Mouse (Mus musculus) intestine, postnatal 0 days (tissue): Measurements from ENCODE around the gene Cldn14. TPM values are rescaled to one million over a fixed set of nuclear protein-coding genes. Genes with fewer than 3 reads are reported as not detected.

ENCODE experiments used
- ATAC-seq: fragments of 200-750 bp; cut with Nextera tagmentation; 2 replicates; pipeline ENCODE4 v1.8.0; 2017; ENCODE audit warnings: mild to moderate bottlenecking, moderate TSS enrichment, moderate library complexity
- H3K27ac ChIP-seq: fragments of 300-500 bp; sonication (generic); 2 replicates; pipeline ENCODE4 v1.5.1; 2014; ENCODE audit warnings: mild to moderate bottlenecking, low read depth, low read length, moderate library complexity
- H3K27me3 ChIP-seq: fragments of 300-500 bp; sonication (generic); replicated peaks from 2 replicates; pipeline ENCODE4 v1.6.1; 2014; ENCODE audit warnings: low read length, mixed read lengths; ENCODE audit not compliant: control insufficient read depth, insufficient read depth
- H3K36me3 ChIP-seq: fragments of 300-500 bp; sonication (generic); 2 replicates; pipeline ENCODE4 v1.6.1; 2014; ENCODE audit warnings: mild to moderate bottlenecking, moderate library complexity; ENCODE audit not compliant: control insufficient read depth, insufficient read depth
- H3K4me1 ChIP-seq: fragments of 300-500 bp; sonication (generic); replicated peaks from 2 replicates; pipeline ENCODE4 v1.6.1; 2014; ENCODE audit warnings: antibody characterized with exemption, low read length, mixed read lengths; ENCODE audit not compliant: control insufficient read depth, insufficient read depth
- H3K4me2 ChIP-seq: fragments of 300-500 bp; sonication (generic); replicated peaks from 2 replicates; pipeline ENCODE4 v1.6.1; 2014; ENCODE audit warnings: low read depth, mild to moderate bottlenecking, moderate library complexity
- H3K4me3 ChIP-seq: fragments of 300-500 bp; sonication (generic); 2 replicates; pipeline ENCODE4 v1.5.1; 2014; ENCODE audit warnings: low read depth, low read length
- H3K9ac ChIP-seq: fragments of 300-500 bp; sonication (generic); 2 replicates; pipeline ENCODE4 v1.6.1; 2014; ENCODE audit warnings: mild to moderate bottlenecking, low read depth, low read length
- H3K9me3 ChIP-seq: fragments of 300-500 bp; sonication (generic); 2 replicates; pipeline ENCODE4 v1.6.1; 2016; ENCODE audit warnings: mixed run types; ENCODE audit not compliant: control insufficient read depth
- CTCF ChIP-seq: sonication (generic); IDR thresholded peaks from 2 replicates; pipeline ENCODE4 v1.5.1; 2016; ENCODE audit warnings: low read depth, mild to moderate bottlenecking, control low read depth, antibody characterized with exemption, moderate library complexity
- WGBS: fragments of 180-500 bp; shearing (Covaris S2); extraction: QIAGEN DNeasy Blood & Tissue Kit; methylation state at CpG from one replicate; pipeline ENCODE4 v1.1.7; 2014; 5-methylcytosine and 5-hydroxymethylcytosine counted together
- polyA plus RNA-seq: library from polyadenylated mRNA; unstranded; fragments of >200 nt; fragmentation: Nextera tagmentation; extraction: Ambion mirVana; gene quantifications from 2 replicates; pipeline ENCODE4 v1.2.1, GENCODE M21; 2015

The Cldn14 gene
- polyA plus RNA-seq, 1 experiment from 2014 or later, result 2.3 TPM

GRCm38 (mm10) chr16:93967893-93968292 lies 40.7 kb downstream of the Cldn14 start:
- Histone ChIP-seq H3K9ac (no peak overlapping the region), H3K36me3 (no peaks in the 10 kb centered on the region), H3K27me3 (no peaks in the 10 kb centered on the region), H3K4me2 (no peak overlapping the region), H3K9me3 (no peaks in the 10 kb centered on the region), H3K4me1 (no peaks in the 10 kb centered on the region), H3K4me3 (no peak overlapping the region), H3K27ac (no peak overlapping the region)
- 92% methylated on average over 8 of the region's 8 CpGs for WGBS
- TF ChIP-seq CTCF, result no peak
- ATAC-seq, result no peak

GRCm38 (mm10) chr16:93962283-93962682 lies 46.4 kb downstream of the Cldn14 start:
- Histone ChIP-seq H3K4me3 (no peak overlapping the region), H3K27me3 (no peaks in the 10 kb centered on the region), H3K36me3 (no peaks in the 10 kb centered on the region), H3K9ac (no peak overlapping the region), H3K9me3 (no peaks in the 10 kb centered on the region), H3K4me1 (no peaks in the 10 kb centered on the region), H3K27ac (no peak overlapping the region), H3K4me2 (no peak overlapping the region)
- 47% methylated on average over 5 of the region's 5 CpGs for WGBS
- TF ChIP-seq CTCF, result no peak
- ATAC-seq, result no peak

GRCm38 (mm10) chr16:93961099-93961646 lies 47.5 kb downstream of the Cldn14 start:
- ATAC-seq, result no peak
- no peak overlapping the region for H3K27ac ChIP-seq

GRCm38 (mm10) chr16:93960495-93960894 lies 48.1 kb downstream of the Cldn14 start:
- H3K9me3 ChIP-seq, result no peaks in the 10 kb centered on the region
- no peak for ATAC-seq
- no peaks in the 10 kb centered on the region for H3K36me3 ChIP-seq
- no peak overlapping the region for H3K27ac ChIP-seq
- H3K27me3 ChIP-seq, result no peaks in the 10 kb centered on the region
- no peak for TF ChIP-seq CTCF
- H3K4me3 ChIP-seq, result no peak overlapping the region
- no peaks in the 10 kb centered on the region for H3K4me1 ChIP-seq
- WGBS, result 68% methylated on average over 4 of the region's 4 CpGs
- H3K4me2 ChIP-seq, result no peak overlapping the region
- H3K9ac ChIP-seq, result no peak overlapping the region

More at GRCm38 (mm10) chr16:93961099-93961646, 47.5 kb downstream of the Cldn14 start:
- Histone ChIP-seq H3K27me3 (no peaks in the 10 kb centered on the region), H3K4me2 (no peak overlapping the region), H3K36me3 (no peaks in the 10 kb centered on the region), H3K9me3 (no peaks in the 10 kb centered on the region), H3K4me3 (no peak overlapping the region), H3K9ac (no peak overlapping the region), H3K4me1 (no peaks in the 10 kb centered on the region)
- 65% methylated on average over 11 of the region's 11 CpGs for WGBS
- TF ChIP-seq CTCF, result no peak

- no peak overlapping the region for H3K9ac ChIP-seq
- no peaks in the 10 kb centered on the region for H3K4me1 ChIP-seq
- no peak for TF ChIP-seq CTCF
- H3K27ac ChIP-seq, result no peak overlapping the region
- 66% methylated on average over 12 of the region's 12 CpGs for WGBS
- H3K9me3 ChIP-seq, result no peaks in the 10 kb centered on the region
- no peak overlapping the region for H3K4me3 ChIP-seq
- H3K4me2 ChIP-seq, result no peak overlapping the region
- ATAC-seq, result no peak
- H3K36me3 ChIP-seq, result no peaks in the 10 kb centered on the region
- H3K27me3 ChIP-seq, result no peaks in the 10 kb centered on the region
Observed at GRCm38 (mm10) chr16:93957402-93957801, 51.2 kb downstream of the Cldn14 start.

GRCm38 (mm10) chr16:93956986-93957385 lies 51.7 kb downstream of the Cldn14 start:
- Histone ChIP-seq H3K4me1 (no peaks in the 10 kb centered on the region), H3K4me2 (no peak overlapping the region), H3K9ac (no peak overlapping the region), H3K27ac (no peak overlapping the region), H3K9me3 (no peaks in the 10 kb centered on the region), H3K27me3 (no peaks in the 10 kb centered on the region), H3K36me3 (no peaks in the 10 kb centered on the region), H3K4me3 (no peak overlapping the region)
- no peak for TF ChIP-seq CTCF
- no peak for ATAC-seq
- WGBS, result 78% methylated on average over 7 of the region's 7 CpGs

- ATAC-seq, result no peak
- Histone ChIP-seq H3K27ac (no peak overlapping the region), H3K4me1 (no peaks in the 10 kb centered on the region), H3K9me3 (no peaks in the 10 kb centered on the region), H3K27me3 (no peaks in the 10 kb centered on the region), H3K9ac (no peak overlapping the region), H3K4me2 (no peak overlapping the region), H3K36me3 (no peaks in the 10 kb centered on the region), H3K4me3 (no peak overlapping the region)
- TF ChIP-seq CTCF, result peak; percentile 47
- WGBS, result 82% methylated on average over 4 of the region's 4 CpGs
Observed at GRCm38 (mm10) chr16:93947396-93947795, 61.2 kb downstream of the Cldn14 start.
